Mouse (Mus musculus) limb, embryonic 13.5 days (tissue): ENCODE data around the gene Natd1. TPM values are rescaled to one million over a fixed set of nuclear protein-coding genes. Genes with fewer than 3 reads are reported as not detected.

Experiments
- ATAC-seq: fragments of 200-750 bp; cut with Nextera tagmentation; 2 replicates; pipeline ENCODE4 v1.8.0; 2017; ENCODE audit warnings: low read depth, moderate number of reproducible peaks, moderate TSS enrichment; ENCODE audit not compliant: low FRiP score
- H3K27ac ChIP-seq: fragments of 300-500 bp; sonication (generic); 2 replicates; pipeline ENCODE4 v1.5.1; 2015; ENCODE audit warnings: inconsistent platforms, mild to moderate bottlenecking, moderate library complexity
- H3K27me3 ChIP-seq: fragments of 300-500 bp; sonication (generic); 2 replicates; pipeline ENCODE4 v1.6.1; 2015; ENCODE audit warnings: mild to moderate bottlenecking, inconsistent platforms
- H3K36me3 ChIP-seq: fragments of 300-500 bp; sonication (generic); 2 replicates; pipeline ENCODE4 v1.6.1; 2015; ENCODE audit warnings: inconsistent platforms, mild to moderate bottlenecking, moderate library complexity
- H3K4me1 ChIP-seq: fragments of 300-500 bp; sonication (generic); 2 replicates; pipeline ENCODE4 v1.6.1; 2015; ENCODE audit warnings: inconsistent platforms
- H3K4me2 ChIP-seq: fragments of 300-500 bp; sonication (generic); replicated peaks from 2 replicates; pipeline ENCODE4 v1.6.1; 2015; ENCODE audit warnings: inconsistent platforms, mild to moderate bottlenecking, moderate library complexity
- H3K4me3 ChIP-seq: fragments of 300-500 bp; sonication (generic); 2 replicates; pipeline ENCODE4 v1.5.1; 2015; ENCODE audit warnings: moderate library complexity, mild to moderate bottlenecking, inconsistent platforms
- H3K9ac ChIP-seq: fragments of 300-500 bp; sonication (generic); 2 replicates; pipeline ENCODE4 v1.6.1; 2015; ENCODE audit warnings: mild to moderate bottlenecking, inconsistent platforms
- H3K9me3 ChIP-seq: fragments of 300-500 bp; sonication (generic); 2 replicates; pipeline ENCODE4 v1.6.1; 2016; ENCODE audit warnings: inconsistent platforms
- WGBS: fragments of 180-500 bp; shearing (Covaris S2); methylation state at CpG from one replicate; pipeline ENCODE4 v1.1.7; 2015; 5-methylcytosine and 5-hydroxymethylcytosine counted together
- polyA plus RNA-seq: library from polyadenylated mRNA; unstranded; fragments of >200 nt; fragmentation: Nextera tagmentation; extraction: Ambion mirVana; gene quantifications from 2 replicates; pipeline ENCODE4 v1.2.1, GENCODE M21; 2015

The Natd1 gene
- 21.0 and 22.3 TPM in 2 replicates for polyA plus RNA-seq

GRCm38 (mm10) chr11:60914491-60914890 is at the start of gene Natd1:
Gene Natd1 (minus strand): TSS chr11:60914750.
- Histone ChIP-seq H3K4me1 (peaks cover 34% of the 10 kb centered on the region), H3K27ac (no peak within 1 kb of the TSS), H3K4me3 (peak within 1 kb of the TSS; percentile 91), H3K4me2 (peak within 1 kb of the TSS; percentile 88), H3K36me3 (no peaks in the 10 kb centered on the region), H3K27me3 (0 out of 2 replicates have a peak, but pooled peaks cover 4% of the 10 kb centered on the region), H3K9me3 (no peaks in the 10 kb centered on the region), H3K9ac (peak within 1 kb of the TSS; percentile 87)
- ATAC-seq = no peak
- 32% methylated on average over 7 of the region's 7 CpGs for WGBS

- H3K4me2 ChIP-seq = no peak overlapping the region
- H3K9ac ChIP-seq = no peak overlapping the region
- WGBS = 84% methylated on average over 5 of the region's 5 CpGs
- H3K36me3 ChIP-seq = no peaks in the 10 kb centered on the region
- H3K27me3 ChIP-seq = no peaks in the 10 kb centered on the region
- H3K27ac ChIP-seq = no peak overlapping the region
- H3K9me3 ChIP-seq = no peaks in the 10 kb centered on the region
- peaks cover 7% of the 10 kb centered on the region; the same call in 1 of the 2 replicates for H3K4me1 ChIP-seq
- no peak for ATAC-seq
- no peak overlapping the region for H3K4me3 ChIP-seq
Measured at GRCm38 (mm10) chr11:60962709-60963108, 48.2 kb upstream of the Natd1 start.

GRCm38 (mm10) chr11:60961176-60961575 is 46.6 kb upstream of the Natd1 start:
- 58% methylated on average over 1 of the region's 1 CpGs for WGBS
- no peak for ATAC-seq
- no peaks in the 10 kb centered on the region for H3K27me3 ChIP-seq

GRCm38 (mm10) chr11:60958948-60959347 is 44.4 kb upstream of the Natd1 start:
- no peak for ATAC-seq
- Histone ChIP-seq H3K4me2 (no peak overlapping the region), H3K9ac (no peak overlapping the region), H3K9me3 (no peaks in the 10 kb centered on the region), H3K4me1 (0 out of 2 replicates have a peak, but pooled peaks cover 5% of the 10 kb centered on the region), H3K4me3 (no peak overlapping the region), H3K36me3 (no peaks in the 10 kb centered on the region), H3K27me3 (no peaks in the 10 kb centered on the region), H3K27ac (no peak overlapping the region)
- WGBS = 86% methylated on average over 4 of the region's 4 CpGs

More at GRCm38 (mm10) chr11:60961176-60961575, 46.6 kb upstream of the Natd1 start:
- H3K27ac ChIP-seq = no peak overlapping the region
- no peaks in the 10 kb centered on the region for H3K9me3 ChIP-seq
- H3K36me3 ChIP-seq = no peaks in the 10 kb centered on the region
- no peak overlapping the region for H3K4me2 ChIP-seq
- H3K9ac ChIP-seq = no peak overlapping the region
- H3K4me1 ChIP-seq = no peaks in the 10 kb centered on the region
- no peak overlapping the region for H3K4me3 ChIP-seq

GRCm38 (mm10) chr11:60955621-60956383 is 41.3 kb upstream of the Natd1 start:
- WGBS = 84% methylated on average over 9 of the region's 9 CpGs
- Histone ChIP-seq H3K36me3 (peaks cover 23% of the 10 kb centered on the region), H3K4me3 (no peak overlapping the region), H3K9ac (no peak overlapping the region), H3K27ac (no peak overlapping the region), H3K9me3 (no peaks in the 10 kb centered on the region), H3K4me1 (0 out of 2 replicates have a peak, but pooled peaks cover 6% of the 10 kb centered on the region), H3K4me2 (no peak overlapping the region), H3K27me3 (no peaks in the 10 kb centered on the region)
- ATAC-seq = no peak

- ATAC-seq = peak; percentile 30; the same call in 1 of the 2 replicates
- H3K4me2 ChIP-seq = peak overlapping the region; percentile 42
- peaks cover 33% of the 10 kb centered on the region for H3K36me3 ChIP-seq
- no peak overlapping the region for H3K4me3 ChIP-seq
- H3K27me3 ChIP-seq = no peaks in the 10 kb centered on the region
- no peak overlapping the region for H3K27ac ChIP-seq
- 0 out of 2 replicates have a peak, but pooled peaks cover 6% of the 10 kb centered on the region for H3K4me1 ChIP-seq
- WGBS = 78% methylated on average over 10 of the region's 10 CpGs
- no peak overlapping the region for H3K9ac ChIP-seq
- H3K9me3 ChIP-seq = no peaks in the 10 kb centered on the region
Measured at GRCm38 (mm10) chr11:60954255-60955104, 39.9 kb upstream of the Natd1 start.

GRCm38 (mm10) chr11:60953803-60954202 is 39.3 kb upstream of the Natd1 start:
- H3K36me3 ChIP-seq = peaks cover 40% of the 10 kb centered on the region
- no peak overlapping the region for H3K27ac ChIP-seq
- 0 out of 2 replicates have a peak, but pooled peaks cover 6% of the 10 kb centered on the region for H3K4me1 ChIP-seq
- peak; percentile 86 for ATAC-seq
- no peaks in the 10 kb centered on the region for H3K27me3 ChIP-seq
- H3K9me3 ChIP-seq = no peaks in the 10 kb centered on the region
- no peak overlapping the region for H3K4me3 ChIP-seq
- peak overlapping the region; percentile 42 for H3K4me2 ChIP-seq
- WGBS = 6% methylated on average over 15 of the region's 15 CpGs
- no peak overlapping the region for H3K9ac ChIP-seq

GRCm38 (mm10) chr11:60952986-60953385 is 38.4 kb upstream of the Natd1 start:
- Histone ChIP-seq H3K27me3 (no peaks in the 10 kb centered on the region), H3K27ac (no peak overlapping the region), H3K4me3 (no peak overlapping the region), H3K36me3 (peaks cover 47% of the 10 kb centered on the region), H3K4me1 (0 out of 2 replicates have a peak, but pooled peaks cover 6% of the 10 kb centered on the region), H3K9ac (no peak overlapping the region), H3K9me3 (no peaks in the 10 kb centered on the region), H3K4me2 (no peak overlapping the region)
- WGBS = 94% methylated on average over 6 of the region's 6 CpGs
- ATAC-seq = no peak

- ATAC-seq = no peak
- H3K27me3 ChIP-seq = no peaks in the 10 kb centered on the region
- H3K36me3 ChIP-seq = peaks cover 53% of the 10 kb centered on the region
- H3K27ac ChIP-seq = no peak overlapping the region
- 92% methylated on average over 3 of the region's 3 CpGs for WGBS
- no peak overlapping the region for H3K4me2 ChIP-seq
- H3K9me3 ChIP-seq = no peaks in the 10 kb centered on the region
- H3K4me3 ChIP-seq = no peak overlapping the region
- H3K9ac ChIP-seq = no peak overlapping the region
- 0 out of 2 replicates have a peak, but pooled peaks cover 6% of the 10 kb centered on the region for H3K4me1 ChIP-seq
Measured at GRCm38 (mm10) chr11:60952362-60952761, 37.8 kb upstream of the Natd1 start.

- Histone ChIP-seq H3K4me1 (0 out of 2 replicates have a peak, but pooled peaks cover 6% of the 10 kb centered on the region), H3K36me3 (peaks cover 58% of the 10 kb centered on the region), H3K27me3 (no peaks in the 10 kb centered on the region), H3K9ac (no peak overlapping the region), H3K4me2 (no peak overlapping the region), H3K27ac (no peak overlapping the region), H3K9me3 (no peaks in the 10 kb centered on the region), H3K4me3 (no peak overlapping the region)
- no peak for ATAC-seq
- WGBS = 94% methylated on average over 5 of the region's 5 CpGs
Measured at GRCm38 (mm10) chr11:60951896-60952295, 37.3 kb upstream of the Natd1 start.

GRCm38 (mm10) chr11:60945003-60945402 is 30.5 kb upstream of the Natd1 start:
- no peaks in the 10 kb centered on the region for H3K9me3 ChIP-seq
- peaks cover 8% of the 10 kb centered on the region for H3K4me1 ChIP-seq
- peaks cover 79% of the 10 kb centered on the region for H3K36me3 ChIP-seq
- ATAC-seq = no peak
- H3K9ac ChIP-seq = no peak overlapping the region
- 40% methylated on average over 4 of the region's 4 CpGs for WGBS
- H3K27me3 ChIP-seq = no peaks in the 10 kb centered on the region
- no peak overlapping the region for H3K4me3 ChIP-seq
- no peak overlapping the region for H3K4me2 ChIP-seq
- no peak overlapping the region for H3K27ac ChIP-seq
